Mouse (Mus musculus) adrenal gland, postnatal 4 days (tissue): ENCODE results near the gene Cftr. TPM values are rescaled to one million over a fixed set of nuclear protein-coding genes. Genes with fewer than 3 reads are reported as not detected.

Experiments used
- DNase-seq, 2 experiments: peaks; one replicate each; pipeline ENCODE4 v3.0.0; 2021 to 2022; ENCODE audit warnings: low spot score in 2 of 2, mixed read lengths in 2 of 2
- long read RNA-seq, 2 experiments: library from polyadenylated mRNA; stranded (forward); transcript quantifications; one replicate each; pipeline ENCODE4 v2.0.0; 2021
- total RNA-seq, 2 experiments: library from RNA; stranded (reverse); gene quantifications; 2 replicates each; pipeline ENCODE4 v1.2.3; 2021

The Cftr gene
- total RNA-seq: 1 to 10 TPM in 1 of 2 experiments, under 1 TPM in 1; 0.17 to 1.5 TPM
- long read RNA-seq, experiment 1: 0 reads
- long read RNA-seq, experiment 2: 0 reads

DNA sequence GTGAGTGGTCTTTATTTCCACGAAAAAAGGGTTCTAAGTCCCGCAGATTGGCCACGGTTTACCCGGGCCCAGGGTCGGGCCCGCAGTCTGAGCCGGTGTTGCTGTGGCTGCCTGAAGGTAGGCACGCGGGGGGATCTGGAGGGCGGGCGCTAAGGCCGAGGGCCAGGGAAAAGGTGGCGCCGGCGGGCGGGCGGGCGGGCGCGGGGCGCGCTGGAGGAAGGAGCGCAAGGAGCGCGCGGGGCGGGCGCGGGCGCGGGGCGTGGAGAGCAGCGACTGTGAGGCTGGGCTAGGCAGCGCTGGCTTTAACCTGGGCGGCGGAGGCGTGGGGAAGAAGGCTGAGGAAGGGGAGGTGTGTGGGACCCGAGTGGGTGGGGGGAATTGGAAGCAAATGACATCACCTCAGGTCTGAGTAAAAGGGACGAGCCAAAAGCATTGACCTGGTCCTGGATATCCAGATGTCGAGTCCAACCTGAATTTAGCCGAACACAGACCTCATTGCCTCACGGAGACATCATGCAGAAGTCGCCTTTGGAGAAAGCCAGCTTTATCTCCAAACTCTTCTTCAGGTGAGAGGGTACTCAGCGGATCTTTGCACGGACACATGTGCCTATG is at the start of gene Cftr:
Cftr (plus strand) TSS at position 377 of the 612 bp plus-strand sequence.
- DNase-seq: no peak

- DNase-seq: no peak
These were observed 43.1 kb upstream of the Cftr start for GRCm38 (mm10) chr6:18127206-18127983.

DNA sequence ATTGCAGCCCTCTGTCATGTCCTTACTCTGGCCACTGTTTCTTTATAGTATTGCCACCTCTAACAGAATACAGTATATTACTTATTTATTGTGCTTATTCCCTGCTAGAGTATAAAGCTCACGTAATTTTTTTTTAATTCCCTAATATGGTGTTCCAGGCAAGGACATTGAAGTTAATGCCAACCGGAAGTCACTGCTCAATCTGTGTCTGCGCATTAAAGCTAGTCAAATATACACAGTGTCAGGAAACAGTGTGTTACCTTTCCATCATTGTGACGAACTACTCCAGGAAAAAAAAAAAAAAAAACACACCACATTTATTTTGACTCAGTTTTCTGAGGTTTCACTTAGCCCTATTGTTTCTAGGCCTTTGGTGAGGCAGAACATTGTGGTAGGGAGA is 42.4 kb upstream of the Cftr start:
- no peak for DNase-seq

GRCm38 (mm10) chr6:18135246-18135645 is 35.2 kb upstream of the Cftr start:
- no peak for DNase-seq

- no peak for DNase-seq
These were observed 17.5 kb upstream of the Cftr start for GRCm38 (mm10) chr6:18153031-18153430.

GRCm38 (mm10) chr6:18169618-18170017 is 869 bp upstream of the Cftr start:
- DNase-seq: no peak

DNA sequence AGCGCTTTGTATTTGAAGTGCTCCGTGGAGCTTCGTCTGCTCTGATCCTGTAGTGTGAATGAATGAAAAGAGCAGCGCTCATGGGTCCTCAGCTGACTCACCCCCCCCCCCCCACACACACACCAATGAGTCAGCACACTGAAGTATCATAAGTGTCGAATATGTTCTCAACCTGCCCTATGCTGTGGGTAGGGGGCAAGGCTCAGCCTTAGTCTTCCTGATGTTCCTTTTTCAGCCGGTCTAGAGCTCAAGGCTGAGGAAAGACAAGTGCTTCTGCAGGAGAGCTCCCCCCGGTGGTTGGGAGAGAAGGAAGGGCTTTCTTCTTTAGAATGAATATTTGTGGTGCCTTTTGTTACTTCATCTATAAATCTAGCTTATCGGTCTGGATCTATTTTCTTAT is 1.1 kb downstream of the Cftr start:
- DNase-seq: no peak

DNA sequence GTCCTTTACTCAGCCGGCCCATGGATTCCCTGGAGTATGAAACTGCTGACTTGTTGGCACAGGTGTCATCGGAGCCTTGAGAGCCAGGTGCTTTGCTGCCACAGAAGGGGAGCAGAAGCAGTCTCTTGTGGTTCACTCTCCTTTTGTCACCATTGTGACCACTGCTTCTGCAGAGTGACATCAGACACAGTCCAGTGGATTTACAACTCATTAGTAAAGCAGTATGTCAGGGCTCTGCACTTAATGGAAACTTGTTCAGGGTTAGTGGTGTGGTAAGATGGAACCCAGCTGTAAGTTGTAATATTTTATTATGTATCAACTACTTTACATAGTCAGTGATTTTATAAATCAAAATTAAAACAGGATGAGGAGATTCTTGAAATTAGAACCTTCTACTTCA is 7.0 kb downstream of the Cftr start:
- no peak for DNase-seq

GRCm38 (mm10) chr6:18180665-18181064 is 10.2 kb downstream of the Cftr start:
- no peak for DNase-seq

- no peak for DNase-seq
These were observed 12.4 kb downstream of the Cftr start for GRCm38 (mm10) chr6:18182903-18183302.

DNA sequence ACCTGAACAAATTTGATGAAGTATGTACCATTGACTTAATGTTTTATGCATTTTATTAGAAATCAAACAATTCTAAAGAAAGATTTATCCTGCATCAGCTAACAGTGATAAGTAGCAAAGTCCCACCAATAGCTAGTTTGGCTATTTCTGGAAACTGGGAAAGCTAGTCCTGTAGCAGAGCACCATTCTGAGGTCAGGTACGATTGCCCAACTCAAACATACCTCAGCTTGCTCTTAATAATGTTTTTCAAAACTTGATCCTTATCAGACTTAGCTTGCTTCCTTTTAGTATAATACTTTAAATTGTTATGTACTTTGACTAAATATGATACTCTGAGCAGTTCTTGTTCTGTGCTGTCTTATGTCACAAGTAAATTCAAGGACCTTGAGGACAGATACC is 50.2 kb downstream of the Cftr start:
- DNase-seq: no peak

DNA sequence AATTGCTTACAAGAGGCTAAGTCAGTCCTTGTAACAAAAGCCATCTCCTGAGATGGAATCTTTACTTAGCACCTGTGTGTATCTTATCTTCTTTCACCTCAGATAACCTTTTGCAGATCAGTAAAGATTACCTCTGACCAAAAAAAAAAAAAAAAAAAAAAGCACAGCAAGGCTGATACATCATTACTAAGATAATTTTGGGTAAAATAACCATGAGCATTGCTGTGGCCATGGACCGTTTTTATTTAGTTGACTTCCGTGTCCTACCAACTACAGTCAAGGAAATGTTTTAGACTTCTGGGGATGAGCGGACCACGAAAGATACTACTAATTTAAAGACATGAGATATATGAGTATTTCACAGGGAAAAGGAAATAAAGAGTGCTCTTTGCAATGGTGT is 52.7 kb downstream of the Cftr start:
- no peak for DNase-seq

DNA sequence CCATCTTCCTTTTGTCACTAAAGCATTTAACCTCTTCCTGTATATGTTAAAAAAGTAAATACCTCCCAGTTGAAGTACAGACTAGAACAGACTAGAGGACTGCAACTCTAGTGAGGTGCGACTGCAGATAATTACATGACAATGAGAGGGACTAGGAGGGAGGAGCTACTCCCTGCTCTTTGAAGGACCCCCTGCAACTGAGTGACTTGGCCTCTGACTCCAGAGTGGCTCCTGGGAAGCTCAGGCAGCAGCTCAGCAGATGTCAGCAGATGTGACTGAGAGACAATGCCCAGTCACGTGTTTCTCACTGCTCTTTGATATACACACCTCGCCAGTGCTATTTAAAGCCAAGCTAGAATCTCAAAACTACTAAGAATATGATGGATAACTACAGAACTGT is 54.7 kb downstream of the Cftr start:
- no peak for DNase-seq

DNA sequence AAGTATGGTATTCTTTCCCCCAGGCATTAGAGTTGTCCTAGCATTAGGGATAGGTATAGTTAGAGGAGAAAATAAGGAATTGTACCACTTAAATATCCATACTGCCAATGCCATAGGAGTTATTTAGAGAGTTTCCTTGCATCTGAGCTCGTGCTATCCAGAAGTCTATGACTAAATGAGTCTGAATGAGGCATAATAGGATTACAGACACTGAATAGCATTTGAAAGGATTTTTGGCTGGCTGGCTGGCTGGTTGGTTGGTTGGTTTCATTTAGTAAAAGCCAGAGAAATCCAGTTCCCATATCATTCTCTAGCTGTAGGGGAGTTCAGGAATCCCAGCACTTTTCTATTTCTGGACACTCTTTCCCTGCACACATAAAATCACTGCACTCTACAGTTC is 76.0 kb downstream of the Cftr start:
- DNase-seq: no peak

DNA sequence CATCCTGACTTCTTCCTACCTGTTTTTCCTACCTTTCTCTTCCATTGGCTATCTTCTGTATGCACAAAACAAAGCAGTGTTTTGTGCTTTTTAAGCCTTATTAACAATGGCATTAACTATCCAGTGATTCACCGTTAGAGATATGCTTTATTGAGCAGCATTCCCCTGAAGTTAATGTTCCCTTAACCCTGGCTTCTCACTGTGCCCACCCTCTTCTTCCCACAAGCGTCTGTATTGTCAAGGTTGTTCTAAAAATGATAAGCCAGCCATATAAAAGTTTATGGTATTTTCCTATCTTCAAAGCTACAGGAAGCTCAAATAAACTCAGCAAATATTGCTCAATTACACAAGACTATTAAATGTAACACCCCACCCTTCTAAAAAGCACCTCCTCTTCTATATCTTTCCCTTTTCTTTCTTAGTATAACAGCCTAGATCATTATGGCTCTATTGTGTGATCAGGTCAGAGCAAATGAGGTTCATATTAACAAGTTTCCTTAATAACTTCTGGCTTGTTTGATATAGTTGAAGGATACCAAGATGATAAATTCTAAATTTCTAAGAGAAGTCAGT is 77.5 kb downstream of the Cftr start:
- DNase-seq: no peak

DNA sequence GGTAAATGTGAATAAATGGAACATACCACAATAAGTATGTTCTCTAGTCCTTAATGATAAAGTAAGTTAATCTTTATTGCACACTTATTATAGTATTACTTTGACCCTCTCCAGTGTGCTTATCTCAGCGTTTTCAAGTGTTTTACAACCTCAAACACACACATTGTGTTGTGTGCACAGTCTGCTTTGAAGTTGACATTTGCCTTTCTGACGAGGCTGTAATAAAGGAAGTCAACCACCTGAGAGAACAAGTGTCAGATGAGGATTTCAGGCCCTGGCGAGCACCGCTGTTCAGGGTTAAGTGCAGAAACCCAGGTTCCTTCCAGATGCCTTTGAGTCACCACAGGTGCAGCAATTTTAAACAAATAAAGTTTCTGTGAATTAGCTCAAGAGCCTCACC is 78.0 kb downstream of the Cftr start:
- DNase-seq: no peak

DNA sequence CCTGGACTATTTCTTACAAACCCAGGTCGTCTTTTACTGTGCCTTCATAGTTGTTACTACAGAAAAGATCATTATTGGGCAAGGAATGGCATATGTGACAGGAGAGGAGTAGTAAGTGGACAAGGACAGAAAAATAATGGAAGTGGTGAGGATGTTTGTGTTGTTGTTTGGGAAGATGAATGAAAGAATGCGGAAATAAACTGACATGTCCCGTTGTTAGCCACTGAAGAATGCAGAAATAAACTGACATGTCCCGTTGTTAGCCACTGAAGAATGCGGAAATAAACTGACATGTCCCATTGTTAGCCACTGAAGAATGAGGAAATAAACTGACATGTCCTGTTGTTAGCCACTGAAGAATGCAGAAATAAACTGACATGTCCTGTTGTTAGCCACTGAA is 84.1 kb downstream of the Cftr start:
- DNase-seq: no peak

DNA sequence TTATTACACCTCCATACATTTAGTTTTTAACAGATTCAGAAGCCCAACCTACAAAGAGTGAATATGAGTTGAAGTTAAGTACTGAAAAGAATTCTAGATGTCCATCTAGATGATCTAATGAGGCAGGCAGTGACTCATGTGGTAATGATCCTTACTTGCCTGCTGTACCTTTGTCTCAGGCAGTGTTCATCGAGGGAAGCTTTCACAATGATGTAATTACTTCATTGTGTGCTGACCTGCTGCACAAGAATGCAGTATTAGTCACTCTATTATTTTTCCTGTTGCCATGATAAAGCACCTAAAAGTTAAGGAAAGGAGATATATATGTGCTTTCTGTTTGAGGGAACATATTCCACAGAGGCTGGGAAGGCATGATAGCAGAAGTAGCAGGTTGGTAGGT is 100.5 kb downstream of the Cftr start:
- no peak for DNase-seq

DNA sequence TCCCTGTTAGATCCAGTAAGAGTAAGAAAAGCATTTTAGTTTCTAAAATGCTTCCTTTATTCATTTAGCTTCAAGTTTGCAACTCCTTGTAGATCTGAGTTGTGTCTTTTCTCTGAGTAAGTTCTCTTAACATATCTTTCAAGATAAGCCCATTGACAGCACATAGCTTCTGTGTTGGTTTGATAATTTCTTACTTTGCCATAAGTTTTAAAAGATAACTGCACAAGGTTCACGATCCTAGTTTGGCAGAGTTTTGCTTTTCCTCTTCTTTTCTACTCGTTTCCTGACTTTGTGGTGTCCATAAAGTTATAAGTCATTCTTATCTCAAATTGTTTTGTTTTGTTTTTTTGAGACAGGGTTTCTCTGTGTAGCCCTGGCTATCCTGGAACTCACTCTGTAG is 130.3 kb downstream of the Cftr start:
- no peak for DNase-seq

DNA sequence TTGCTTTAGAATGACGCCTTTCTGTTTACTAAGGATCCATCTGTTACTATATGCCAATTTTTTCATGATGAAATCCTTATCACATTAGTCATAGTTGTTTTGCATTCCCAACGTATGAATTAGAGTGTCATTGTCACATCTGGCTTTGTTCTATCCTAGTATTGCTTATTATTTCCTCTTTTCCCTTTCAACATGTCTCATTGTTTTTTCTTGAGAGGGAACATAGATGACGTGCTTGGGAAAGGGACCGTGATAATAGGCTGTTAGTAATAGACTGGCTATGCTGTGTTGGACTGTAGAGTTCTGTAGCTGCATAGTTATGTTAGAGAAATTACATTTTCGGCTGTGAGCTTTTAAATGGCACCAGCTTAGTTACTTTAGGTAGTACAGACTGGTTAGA is 131.6 kb downstream of the Cftr start:
- DNase-seq: no peak

- DNase-seq: no peak
These were observed 132.7 kb downstream of the Cftr start for GRCm38 (mm10) chr6:18303228-18303627.

- no peak for DNase-seq
These were observed 134.6 kb downstream of the Cftr start for GRCm38 (mm10) chr6:18305130-18305529.

- no peak for DNase-seq
These were observed 140.5 kb downstream of the Cftr start for GRCm38 (mm10) chr6:18310983-18311382.
